Mouse (Mus musculus) limb, embryonic 14.5 days (tissue): ENCODE measurements around the gene Rab11fip2. TPM values are rescaled to one million over a fixed set of nuclear protein-coding genes. Genes with fewer than 3 reads are reported as not detected.

Experiments used
- ATAC-seq: fragments of 200-750 bp; cut with Nextera tagmentation; 2 replicates; pipeline ENCODE4 v1.8.0; 2017; ENCODE audit warnings: low read depth, moderate number of reproducible peaks, moderate TSS enrichment; ENCODE audit not compliant: low FRiP score
- DNase-seq: peaks from one replicate; pipeline ENCODE4 v3.0.0-alpha.2; 2015; ENCODE audit warnings: low spot score
- H3K27ac ChIP-seq: fragments of 300-500 bp; sonication (generic); replicated peaks from 2 replicates; pipeline ENCODE4 v1.5.1; 2014; ENCODE audit warnings: low read depth, mild to moderate bottlenecking, low read length, moderate library complexity, mixed read lengths
- H3K27me3 ChIP-seq: fragments of 300-500 bp; sonication (generic); 2 replicates; pipeline ENCODE4 v1.6.1; 2014; ENCODE audit warnings: low read length, mixed read lengths; ENCODE audit not compliant: control insufficient read depth, insufficient read depth
- H3K36me3 ChIP-seq: fragments of 300-500 bp; sonication (generic); 2 replicates; pipeline ENCODE4 v1.6.1; 2014; ENCODE audit warnings: mild to moderate bottlenecking, low read length, moderate library complexity, mixed read lengths; ENCODE audit not compliant: control insufficient read depth, insufficient read depth
- H3K4me1 ChIP-seq: fragments of 300-500 bp; sonication (generic); 2 replicates; pipeline ENCODE4 v1.6.1; 2014; ENCODE audit warnings: antibody characterized with exemption, low read length, mixed read lengths; ENCODE audit not compliant: control insufficient read depth, insufficient read depth
- H3K4me2 ChIP-seq: fragments of 300-500 bp; sonication (generic); replicated peaks from 2 replicates; pipeline ENCODE4 v1.6.1; 2014; ENCODE audit warnings: low read depth, mild to moderate bottlenecking, low read length, moderate library complexity; ENCODE audit not compliant: severe bottlenecking
- H3K4me3 ChIP-seq: fragments of 300-500 bp; sonication (generic); replicated peaks from 2 replicates; pipeline ENCODE4 v1.5.1; 2014; ENCODE audit warnings: low read length
- H3K9ac ChIP-seq: fragments of 300-500 bp; sonication (generic); 2 replicates; pipeline ENCODE4 v1.6.1; 2014; ENCODE audit warnings: mild to moderate bottlenecking, low read depth, low read length, moderate library complexity; ENCODE audit not compliant: severe bottlenecking
- H3K9me3 ChIP-seq: fragments of 300-500 bp; sonication (generic); 2 replicates; pipeline ENCODE4 v1.6.1; 2016; ENCODE audit warnings: low read length; ENCODE audit not compliant: control insufficient read depth
- POLR2A ChIP-seq: fragments of 200-500 bp; IDR thresholded peaks from 2 replicates; pipeline ENCODE4 v1.8.0; 2012; ENCODE audit warnings: inconsistent platforms, mild to moderate bottlenecking, moderate library complexity, borderline replicate concordance; ENCODE audit not compliant: insufficient read depth, insufficient read length; ENCODE audit errors: extremely low read depth
- WGBS: fragments of 180-500 bp; shearing (Covaris S2); extraction: QIAGEN DNeasy Blood & Tissue Kit; methylation state at CpG from one replicate; pipeline ENCODE4 v1.1.7; 2014; 5-methylcytosine and 5-hydroxymethylcytosine counted together
- polyA plus RNA-seq, 2 experiments: library from polyadenylated mRNA; depleted of rRNA in 1 of 2; stranded (reverse) in 1 of 2; unstranded in 1 of 2; fragments of >200 nt; fragmentation: Nextera tagmentation in 1 of 2; extraction: Ambion mirVana in 1 of 2; gene quantifications; 2 replicates each; pipeline versions ENCODE4 v1.2.1 to v1.2.3; 2012 to 2014

Rab11fip2 gene
- polyA plus RNA-seq, 2 experiments, result 7.5 to 12.7 TPM

DNA sequence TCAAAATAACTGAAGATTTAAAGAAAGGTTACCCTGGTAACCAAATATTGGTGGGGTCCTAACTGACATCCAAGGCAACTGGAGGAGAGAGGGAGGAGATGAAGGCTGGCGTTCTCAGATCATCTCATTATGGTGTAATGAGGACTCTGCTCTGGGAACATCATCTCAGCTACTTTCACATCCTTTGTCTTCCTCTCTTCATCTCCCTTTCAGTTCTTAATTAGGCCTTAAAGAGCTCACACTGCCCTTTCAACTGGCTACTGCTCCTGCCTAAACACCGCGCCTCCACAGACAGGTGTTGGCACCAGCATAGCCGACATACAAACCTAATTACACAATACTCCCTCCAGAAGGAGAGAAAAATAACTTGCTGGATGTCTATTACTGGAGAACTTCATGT is 31.9 kb downstream of the Rab11fip2 start:
- Histone ChIP-seq H3K4me3 (no peak overlapping the region), H3K9ac (no peak overlapping the region), H3K9me3 (no peaks in the 10 kb centered on the region), H3K4me2 (no peak overlapping the region), H3K27me3 (no peaks in the 10 kb centered on the region), H3K27ac (no peak overlapping the region), H3K36me3 (peaks cover 13% of the 10 kb centered on the region), H3K4me1 (no peaks in the 10 kb centered on the region)
- whole genome bisulfite sequencing, result 48% methylated on average over 4 of the region's 4 CpGs
- no peak for DNase-seq
- no peak for TF ChIP-seq POLR2A
- ATAC-seq, result no peak

DNA sequence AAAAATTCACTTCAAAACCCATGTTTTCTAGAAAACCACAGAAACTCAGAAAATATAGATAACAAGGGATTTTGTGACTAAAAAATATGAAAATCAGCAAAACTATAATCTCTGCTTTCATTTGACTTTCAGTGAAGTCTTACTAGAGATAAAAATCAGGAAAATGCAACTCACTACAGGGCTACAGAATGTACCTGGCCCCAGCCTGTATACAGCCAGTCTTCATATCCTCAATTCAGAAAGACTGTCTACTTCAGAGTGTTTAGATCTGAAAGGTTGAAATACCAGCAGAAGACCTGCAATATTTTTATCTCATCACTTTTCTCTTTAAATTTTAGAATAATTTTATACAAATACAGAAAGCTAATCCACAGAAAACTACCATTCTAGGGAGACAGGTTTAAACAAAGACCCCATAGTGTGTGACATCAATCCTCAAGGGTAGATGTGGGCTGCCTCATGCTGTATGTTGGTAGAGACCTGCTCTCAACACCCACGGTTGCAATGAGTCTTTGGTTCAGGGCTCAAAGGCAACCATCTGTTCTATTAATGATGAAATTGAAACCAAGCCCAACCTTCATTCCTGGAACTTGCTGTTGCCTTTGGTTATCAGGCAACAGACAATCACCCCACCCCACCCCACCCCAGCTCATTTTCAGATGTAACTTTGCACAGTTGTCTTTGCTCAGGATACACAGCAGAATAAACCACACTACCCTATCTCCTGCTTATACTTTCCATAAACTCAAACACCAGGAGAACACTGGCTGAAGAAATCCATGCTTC is 38.0 kb downstream of the Rab11fip2 start:
- Histone ChIP-seq H3K9ac (no peak overlapping the region), H3K27me3 (no peaks in the 10 kb centered on the region), H3K4me3 (no peak overlapping the region), H3K4me1 (no peaks in the 10 kb centered on the region), H3K4me2 (no peak overlapping the region), H3K36me3 (peaks cover 29% of the 10 kb centered on the region), H3K27ac (no peak overlapping the region), H3K9me3 (no peaks in the 10 kb centered on the region)
- no peak for TF ChIP-seq POLR2A
- DNase-seq, result no peak
- WGBS, result 42% methylated on average over 1 of the region's 1 CpGs
- ATAC-seq, result no peak

DNA sequence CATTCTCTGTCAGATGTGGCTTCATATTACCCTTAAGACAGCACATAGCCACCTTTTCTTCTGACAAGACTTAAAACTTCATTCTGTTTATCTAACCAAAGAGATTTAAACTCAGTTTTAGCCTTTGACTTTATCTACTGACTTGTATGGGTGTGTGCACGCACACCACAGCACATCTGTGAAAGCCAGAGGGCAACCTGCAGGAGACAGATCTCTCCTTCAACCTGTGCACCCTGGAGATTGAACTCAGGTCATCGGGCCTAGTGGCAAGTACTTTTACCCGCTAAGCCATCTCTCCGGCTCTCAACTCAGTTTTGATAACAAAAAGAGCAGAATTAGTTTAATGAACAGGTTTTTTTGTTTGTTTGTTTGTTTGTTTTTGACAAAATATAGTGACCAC is 43.5 kb downstream of the Rab11fip2 start:
- no peak overlapping the region for H3K9ac ChIP-seq
- no peak overlapping the region for H3K4me2 ChIP-seq
- H3K27me3 ChIP-seq, result no peaks in the 10 kb centered on the region
- no peak for DNase-seq
- 90% methylated on average over 4 of the region's 4 CpGs for WGBS
- no peak for TF ChIP-seq POLR2A
- ATAC-seq, result no peak
- H3K4me3 ChIP-seq, result no peak overlapping the region
- peaks cover 13% of the 10 kb centered on the region for H3K36me3 ChIP-seq
- H3K9me3 ChIP-seq, result no peaks in the 10 kb centered on the region
- H3K4me1 ChIP-seq, result no peaks in the 10 kb centered on the region
- H3K27ac ChIP-seq, result no peak overlapping the region

DNA sequence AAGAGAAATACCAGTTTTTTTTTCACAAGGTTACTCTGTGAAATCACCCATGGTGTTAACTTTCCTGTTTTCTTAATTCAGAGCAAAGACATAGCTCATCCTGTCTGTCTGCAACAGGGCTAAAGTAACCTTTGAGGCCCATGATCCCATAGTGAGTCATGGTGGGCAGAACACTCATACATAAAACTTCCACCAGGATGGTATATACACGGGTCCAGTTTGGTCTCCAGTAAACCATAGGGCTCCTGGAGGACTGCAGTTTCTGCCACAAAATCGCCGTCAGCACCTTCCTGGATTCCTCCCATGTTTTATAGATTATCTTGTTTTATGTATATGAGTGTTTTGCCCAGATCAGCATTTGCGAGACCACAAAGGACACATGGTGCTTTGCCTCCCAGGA is 45.2 kb downstream of the Rab11fip2 start:
- Histone ChIP-seq H3K27me3 (no peaks in the 10 kb centered on the region), H3K4me1 (no peaks in the 10 kb centered on the region), H3K4me3 (no peak overlapping the region), H3K27ac (no peak overlapping the region), H3K9me3 (no peaks in the 10 kb centered on the region), H3K9ac (no peak overlapping the region), H3K36me3 (peaks cover 13% of the 10 kb centered on the region), H3K4me2 (no peak overlapping the region)
- no peak for TF ChIP-seq POLR2A
- 78% methylated on average over 4 of the region's 4 CpGs for WGBS
- ATAC-seq (no peak), DNase-seq (no peak)

DNA sequence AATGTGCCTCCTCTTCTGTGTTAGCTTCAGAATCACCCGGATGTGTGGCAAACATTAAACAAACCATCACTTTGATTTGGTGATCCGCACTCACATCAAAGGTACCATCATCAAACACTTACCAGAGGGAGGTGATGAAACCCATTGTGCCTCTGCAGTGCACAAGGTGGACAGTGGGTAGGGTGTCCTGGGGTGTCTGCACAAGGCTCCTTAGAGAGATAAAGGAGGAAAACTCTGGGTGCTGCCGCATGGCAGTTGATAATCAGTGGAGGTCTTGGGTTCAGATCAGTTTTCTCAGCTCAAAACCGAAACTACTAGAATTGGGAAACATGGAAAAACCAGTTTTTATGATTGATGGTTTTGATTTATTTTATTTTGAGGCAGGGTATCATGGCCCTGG is 54.1 kb downstream of the Rab11fip2 start:
- Histone ChIP-seq H3K4me3 (no peak overlapping the region), H3K9me3 (no peaks in the 10 kb centered on the region), H3K27ac (no peak overlapping the region), H3K4me2 (no peak overlapping the region), H3K36me3 (no peaks in the 10 kb centered on the region), H3K27me3 (no peaks in the 10 kb centered on the region), H3K9ac (no peak overlapping the region), H3K4me1 (no peaks in the 10 kb centered on the region)
- WGBS, result 77% methylated on average over 4 of the region's 4 CpGs
- DNase-seq, result no peak
- ATAC-seq, result no peak
- TF ChIP-seq POLR2A, result no peak
